Mouse (Mus musculus): Measurements from ENCODE around the gene Selenof.

- no peak for TF ChIP-seq ZNF384 (IDR thresholded peaks at IDR 0.05; ENCODE audit: low read depth, low read length)
- no peak for TF ChIP-seq ZC3H11A (IDR thresholded peaks at IDR 0.05; ENCODE audit: low read depth, low read length)
- no peak; the same call in 1 of the 2 replicates for TF ChIP-seq ELF1 (IDR thresholded peaks at IDR 0.05; ENCODE audit: low read depth, low read length)
Observed at GRCm38 (mm10) chr3:144628005-144628914, 58.2 kb downstream of the Selenof start.

Data from MEL (cell line).